Mouse (Mus musculus): ENCODE data around the gene Nxpe5. TPM values are rescaled to one million over a fixed set of nuclear protein-coding genes. Genes with fewer than 3 reads are reported as not detected.
"Not testable (repeated sequence)": the region's sequence is repeated elsewhere in the genome, so short reads cannot be mapped to it uniquely, and the experiment has no call there.

The Nxpe5 gene
- total RNA-seq, 1 experiment, result 0.09 TPM

DNA sequence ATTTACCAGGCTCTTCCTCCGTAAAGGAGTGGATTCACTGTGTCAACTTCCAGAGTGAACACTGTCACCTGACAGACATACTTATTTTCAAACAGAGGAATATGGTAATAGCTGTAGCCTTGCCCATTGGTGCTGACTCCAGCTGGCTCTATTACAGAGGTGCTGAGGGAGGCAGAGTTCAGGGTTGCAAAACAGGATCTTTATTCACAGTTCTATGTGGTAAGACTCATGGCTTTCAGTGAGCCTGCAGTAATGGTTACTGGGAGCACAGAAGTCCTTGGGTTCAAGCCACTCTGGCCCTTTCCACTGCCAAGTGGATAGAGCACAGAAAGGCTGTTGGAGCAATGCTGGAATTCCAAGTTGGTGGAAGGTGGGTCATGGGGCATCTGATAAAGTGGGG lies 18.4 kb upstream of the Nxpe5 start:
- TF ChIP-seq CHD2 (IDR thresholded peaks at IDR 0.05; ENCODE audit: low read depth, low read length) (no peak), HCFC1 (IDR thresholded peaks at IDR 0.05; ENCODE audit: borderline replicate concordance, insufficient read depth, low read length) (no peak), MAFK (IDR thresholded peaks at IDR 0.05; ENCODE audit: insufficient read depth, low read depth, low read length) (no peak), ZNF384 (IDR thresholded peaks at IDR 0.05; ENCODE audit: low read depth, low read length) (no peak), ZC3H11A (IDR thresholded peaks at IDR 0.05; ENCODE audit: borderline replicate concordance, low read depth, low read length) (no peak)
- H3K9ac ChIP-seq (ENCODE audit: insufficient read depth, low read depth, low read length, poor library complexity, severe bottlenecking), result no peak overlapping the region
- no peak for DNase-seq (ENCODE audit: low read depth, low spot score)
- in situ Hi-C loops (cut with MboI; ENCODE audit: low sequenced_read_pairs in 2 of 2, unreplicated experiment in 2 of 2), result loop anchor here in 1 of 2 experiments (5.0 kb wide), 1 partner anchor 45 kb away; no protein-coding TSS in a partner anchor
- no peak overlapping the region for H3K27ac ChIP-seq (ENCODE audit: insufficient read depth, low read depth, low read length, poor library complexity, severe bottlenecking)
- no peaks in the 10 kb centered on the region for H3K4me1 ChIP-seq (ENCODE audit: control insufficient read depth in 2 of 2, insufficient read depth in 2 of 2, low read length in 2 of 2, poor library complexity in 1 of 2)
- no peak overlapping the region for H3K4me3 ChIP-seq (ENCODE audit: insufficient read depth in 1 of 2, low read depth in 1 of 2, low read length in 2 of 2, poor library complexity in 1 of 2, severe bottlenecking in 1 of 2)
- H3K9me3 ChIP-seq (ENCODE audit: control insufficient read depth, insufficient read depth, low read depth, low read length), result no peaks in the 10 kb centered on the region
- H3K36me3 ChIP-seq (ENCODE audit: control insufficient read depth, insufficient read depth, low read length, poor library complexity, severe bottlenecking), result no peaks in the 10 kb centered on the region

DNA sequence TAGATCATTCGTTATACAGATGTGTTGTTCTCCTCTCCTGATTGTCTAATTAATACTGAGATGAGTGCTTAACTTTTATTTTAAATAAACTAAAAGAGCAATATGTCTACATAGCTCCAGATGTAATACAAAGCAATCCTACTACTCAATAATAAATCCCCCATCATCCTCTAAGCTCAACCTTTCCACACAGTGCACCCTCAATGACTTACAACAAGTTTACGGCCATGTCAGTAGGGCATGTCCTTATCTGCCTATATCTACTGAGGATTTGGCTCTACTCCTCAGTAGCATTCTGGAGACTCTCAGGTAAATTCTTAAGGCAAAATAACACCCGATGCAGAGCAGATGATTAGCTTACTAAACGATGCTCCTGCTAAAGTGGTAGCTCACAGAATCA lies 17.8 kb upstream of the Nxpe5 start:
- Histone ChIP-seq H3K27ac (ENCODE audit: insufficient read depth, low read depth, low read length, poor library complexity, severe bottlenecking) (no peak overlapping the region), H3K4me3 (ENCODE audit: insufficient read depth in 1 of 2, low read depth in 1 of 2, low read length in 2 of 2, poor library complexity in 1 of 2, severe bottlenecking in 1 of 2) (no peak overlapping the region)
- in situ Hi-C loops (cut with MboI; ENCODE audit: low sequenced_read_pairs in 2 of 2, unreplicated experiment in 2 of 2), result loop anchor here in 1 of 2 experiments (5.0 kb wide), 1 partner anchor 44 kb away; no protein-coding TSS in a partner anchor

DNA sequence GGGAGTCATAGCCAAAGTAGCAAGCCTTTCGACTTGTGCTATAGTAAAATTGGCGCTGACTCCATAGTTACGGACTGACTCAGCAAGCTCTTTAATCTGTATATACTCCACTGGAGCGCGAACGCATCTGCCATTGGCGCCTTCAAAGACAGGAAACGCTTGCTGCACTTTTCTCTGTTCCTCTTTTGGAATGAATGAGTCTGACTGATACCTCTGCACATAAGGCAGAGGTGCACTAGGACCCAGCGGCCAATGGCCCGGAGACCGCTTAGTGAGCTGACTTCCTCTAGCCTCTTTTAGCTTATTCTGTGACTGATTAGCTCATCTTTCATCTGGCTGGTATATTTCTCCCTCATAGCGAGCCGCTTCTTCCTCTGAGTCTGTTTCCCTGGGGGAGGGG lies 9.1 kb upstream of the Nxpe5 start:
- Histone ChIP-seq H3K9ac (ENCODE audit: insufficient read depth, low read depth, low read length, poor library complexity, severe bottlenecking) (peak overlapping the region; percentile 42; the same call in 1 of the 2 replicates), H3K4me3 (ENCODE audit: insufficient read depth in 1 of 2, low read depth in 1 of 2, low read length in 2 of 2, poor library complexity in 1 of 2, severe bottlenecking in 1 of 2) (peak overlapping the region; percentile 52 to 55)
- DNase-seq (ENCODE audit: low read depth, low spot score); in situ Hi-C loops (cut with MboI; ENCODE audit: low sequenced_read_pairs in 2 of 2, unreplicated experiment in 2 of 2); H3K4me1 ChIP-seq (ENCODE audit: control insufficient read depth in 2 of 2, insufficient read depth in 2 of 2, low read length in 2 of 2, poor library complexity in 1 of 2); H3K9me3 ChIP-seq (ENCODE audit: control insufficient read depth, insufficient read depth, low read depth, low read length); H3K36me3 ChIP-seq (ENCODE audit: control insufficient read depth, insufficient read depth, low read length, poor library complexity, severe bottlenecking); H3K27ac ChIP-seq (ENCODE audit: insufficient read depth, low read depth, low read length, poor library complexity, severe bottlenecking): not testable (repeated sequence)

More for the DNA sequence above, 17.8 kb upstream of the Nxpe5 start:
- TF ChIP-seq HCFC1 (IDR thresholded peaks at IDR 0.05; ENCODE audit: borderline replicate concordance, insufficient read depth, low read length), result no peak
- TF ChIP-seq ZNF384 (IDR thresholded peaks at IDR 0.05; ENCODE audit: low read depth, low read length), result no peak
- TF ChIP-seq MAFK (IDR thresholded peaks at IDR 0.05; ENCODE audit: insufficient read depth, low read depth, low read length), result no peak
- TF ChIP-seq CHD2 (IDR thresholded peaks at IDR 0.05; ENCODE audit: low read depth, low read length), result no peak
- no peak for TF ChIP-seq ZC3H11A (IDR thresholded peaks at IDR 0.05; ENCODE audit: borderline replicate concordance, low read depth, low read length)
- H3K36me3 ChIP-seq (ENCODE audit: control insufficient read depth, insufficient read depth, low read length, poor library complexity, severe bottlenecking), result no peaks in the 10 kb centered on the region
- no peaks in the 10 kb centered on the region for H3K4me1 ChIP-seq (ENCODE audit: control insufficient read depth in 2 of 2, insufficient read depth in 2 of 2, low read length in 2 of 2, poor library complexity in 1 of 2)
- H3K9ac ChIP-seq (ENCODE audit: insufficient read depth, low read depth, low read length, poor library complexity, severe bottlenecking), result no peak overlapping the region
- DNase-seq (ENCODE audit: low read depth, low spot score), result no peak
- no peaks in the 10 kb centered on the region for H3K9me3 ChIP-seq (ENCODE audit: control insufficient read depth, insufficient read depth, low read depth, low read length)

DNA sequence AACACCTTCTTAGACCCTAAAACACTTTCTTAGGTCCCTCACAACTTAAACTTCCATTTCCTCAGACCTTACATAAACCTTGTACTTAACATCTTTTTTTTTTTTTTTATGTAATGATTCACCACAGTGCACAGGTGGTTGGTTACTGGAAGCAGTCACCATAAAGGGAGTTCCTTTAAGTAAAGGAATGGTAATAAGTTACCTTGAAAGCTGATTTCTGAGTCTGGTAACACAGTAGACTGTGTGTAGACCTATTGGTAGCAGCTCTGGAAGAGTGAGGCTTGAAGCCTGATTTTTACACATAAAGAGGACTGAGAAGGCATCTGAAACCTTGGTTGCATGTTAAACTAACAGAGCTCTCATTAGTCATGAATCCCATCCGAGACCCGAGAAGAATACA lies 5.8 kb upstream of the Nxpe5 start:
- Histone ChIP-seq H3K9me3 (ENCODE audit: control insufficient read depth, insufficient read depth, low read depth, low read length) (no peaks in the 10 kb centered on the region), H3K9ac (ENCODE audit: insufficient read depth, low read depth, low read length, poor library complexity, severe bottlenecking) (no peak overlapping the region), H3K4me3 (ENCODE audit: insufficient read depth in 1 of 2, low read depth in 1 of 2, low read length in 2 of 2, poor library complexity in 1 of 2, severe bottlenecking in 1 of 2) (no peak overlapping the region), H3K27ac (ENCODE audit: insufficient read depth, low read depth, low read length, poor library complexity, severe bottlenecking) (no peak overlapping the region), H3K4me1 (ENCODE audit: control insufficient read depth in 2 of 2, insufficient read depth in 2 of 2, low read length in 2 of 2, poor library complexity in 1 of 2) (no peaks in the 10 kb centered on the region), H3K36me3 (ENCODE audit: control insufficient read depth, insufficient read depth, low read length, poor library complexity, severe bottlenecking) (no peaks in the 10 kb centered on the region)
- in situ Hi-C loops (cut with MboI; ENCODE audit: low sequenced_read_pairs in 2 of 2, unreplicated experiment in 2 of 2), result no loop called here
- no peak for DNase-seq (ENCODE audit: low read depth, low spot score)
- TF ChIP-seq CHD2 (IDR thresholded peaks at IDR 0.05; ENCODE audit: low read depth, low read length) (no peak), ZNF384 (IDR thresholded peaks at IDR 0.05; ENCODE audit: low read depth, low read length) (no peak), HCFC1 (IDR thresholded peaks at IDR 0.05; ENCODE audit: borderline replicate concordance, insufficient read depth, low read length) (no peak), ZC3H11A (IDR thresholded peaks at IDR 0.05; ENCODE audit: borderline replicate concordance, low read depth, low read length) (no peak)

GRCm38 (mm10) chr5:138222111-138222510 lies 3.6 kb upstream of the Nxpe5 start:
- Histone ChIP-seq H3K36me3 (ENCODE audit: control insufficient read depth, insufficient read depth, low read length, poor library complexity, severe bottlenecking) (no peaks in the 10 kb centered on the region), H3K4me3 (ENCODE audit: insufficient read depth in 1 of 2, low read depth in 1 of 2, low read length in 2 of 2, poor library complexity in 1 of 2, severe bottlenecking in 1 of 2) (no peak overlapping the region), H3K9ac (ENCODE audit: insufficient read depth, low read depth, low read length, poor library complexity, severe bottlenecking) (no peak overlapping the region), H3K27ac (ENCODE audit: insufficient read depth, low read depth, low read length, poor library complexity, severe bottlenecking) (no peak overlapping the region), H3K4me1 (ENCODE audit: control insufficient read depth in 2 of 2, insufficient read depth in 2 of 2, low read length in 2 of 2, poor library complexity in 1 of 2) (no peaks in the 10 kb centered on the region), H3K9me3 (ENCODE audit: control insufficient read depth, insufficient read depth, low read depth, low read length) (no peaks in the 10 kb centered on the region)
- no peak for TF ChIP-seq CHD2 (IDR thresholded peaks at IDR 0.05; ENCODE audit: low read depth, low read length)
- no peak for TF ChIP-seq HCFC1 (IDR thresholded peaks at IDR 0.05; ENCODE audit: borderline replicate concordance, insufficient read depth, low read length)
- no peak for TF ChIP-seq MAFK (IDR thresholded peaks at IDR 0.05; ENCODE audit: insufficient read depth, low read depth, low read length)
- peak; percentile 53; the same call in 1 of the 2 replicates for TF ChIP-seq ZC3H11A (IDR thresholded peaks at IDR 0.05; ENCODE audit: borderline replicate concordance, low read depth, low read length)
- DNase-seq (ENCODE audit: low read depth, low spot score), result peak; percentile 72
- in situ Hi-C loops (cut with MboI; ENCODE audit: low sequenced_read_pairs in 2 of 2, unreplicated experiment in 2 of 2), result no loop called here

Data from ES-E14 (cell line).